Mouse (Mus musculus) lung, postnatal 10 days (tissue): Measurements from ENCODE around the gene Pan3.
"Not testable (repeated sequence)": the region's sequence is repeated elsewhere in the genome, so short reads cannot be mapped to it uniquely, and the experiment has no call there.

ENCODE experiments used
- DNase-seq: peaks from one replicate; pipeline ENCODE4 v3.0.0; 2021

Gene Pan3

GRCm38 (mm10) chr5:147492511-147492910, 62.5 kb downstream of the Pan3 start:
- DNase-seq: no peak

GRCm38 (mm10) chr5:147493205-147493604, 63.2 kb downstream of the Pan3 start:
- DNase-seq: no peak

GRCm38 (mm10) chr5:147493685-147494084, 63.7 kb downstream of the Pan3 start:
- no peak for DNase-seq

- no peak for DNase-seq
Observed at GRCm38 (mm10) chr5:147494388-147494787, 64.4 kb downstream of the Pan3 start.

DNA sequence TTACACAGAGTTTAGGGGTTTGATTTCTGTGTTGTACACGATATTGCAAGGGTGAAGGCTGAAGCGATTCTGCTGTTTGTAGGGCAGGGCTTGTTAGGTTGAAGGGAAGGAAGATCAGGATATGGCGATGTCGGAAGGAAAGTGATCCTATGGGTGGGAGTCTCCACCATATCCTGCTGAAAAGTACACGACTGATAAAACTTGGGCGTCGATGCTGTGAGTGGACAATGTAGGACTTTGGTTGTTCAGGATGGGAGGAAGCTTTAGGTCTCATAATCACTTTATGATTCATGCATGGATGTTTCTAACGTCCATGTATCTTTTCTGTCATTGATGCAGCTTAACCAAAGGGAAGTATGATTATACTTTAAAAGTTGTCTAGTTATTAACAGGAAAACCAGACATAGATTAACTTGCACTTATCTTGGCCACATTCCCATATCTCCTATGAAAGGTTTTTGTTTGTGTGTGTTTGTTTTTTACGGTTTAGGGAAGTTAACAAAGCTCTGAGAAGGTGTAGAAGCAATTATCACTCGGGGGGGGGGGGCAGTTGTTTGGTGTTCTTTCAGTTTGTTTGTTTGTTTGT, 64.9 kb downstream of the Pan3 start:
- DNase-seq: no peak

DNA sequence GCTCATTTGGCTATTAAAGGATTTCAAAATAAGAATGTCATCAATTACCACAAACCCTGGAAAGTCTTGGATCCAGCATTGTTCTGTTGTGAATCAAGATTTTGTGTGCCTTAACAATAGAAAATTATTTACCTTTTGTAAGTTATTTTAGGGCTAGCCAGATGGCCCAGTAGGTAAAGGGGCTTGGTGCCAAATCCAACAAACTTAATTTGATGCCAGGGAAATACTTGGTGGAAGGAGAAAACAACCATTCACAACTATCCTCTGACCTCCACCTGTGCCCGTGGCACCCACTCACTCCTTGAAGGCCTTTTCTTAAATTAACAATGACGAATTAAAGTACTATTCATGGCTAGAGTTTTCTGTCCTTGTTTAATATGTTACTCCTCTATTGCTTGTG, 66.0 kb downstream of the Pan3 start:
- DNase-seq: no peak

DNA sequence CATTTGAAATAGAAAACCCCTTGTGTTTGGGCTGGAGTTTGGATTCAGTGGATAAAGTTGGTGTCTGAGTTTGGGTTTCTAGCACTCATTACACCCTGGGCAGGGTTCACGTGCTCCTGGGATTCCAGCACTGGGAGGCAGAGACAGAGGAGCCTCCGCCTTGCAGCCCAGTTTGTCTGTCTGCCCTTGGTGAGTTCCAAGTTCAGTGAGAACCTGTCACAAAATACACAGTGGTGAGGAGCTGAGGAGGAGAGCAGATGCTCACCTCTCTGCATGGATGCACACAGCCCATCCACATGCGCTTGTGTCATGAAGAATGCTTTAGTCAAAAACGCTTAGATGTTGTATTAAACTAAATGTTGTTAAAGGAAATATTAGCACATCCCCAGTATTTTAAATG, 67.0 kb downstream of the Pan3 start:
- DNase-seq: no peak

DNA sequence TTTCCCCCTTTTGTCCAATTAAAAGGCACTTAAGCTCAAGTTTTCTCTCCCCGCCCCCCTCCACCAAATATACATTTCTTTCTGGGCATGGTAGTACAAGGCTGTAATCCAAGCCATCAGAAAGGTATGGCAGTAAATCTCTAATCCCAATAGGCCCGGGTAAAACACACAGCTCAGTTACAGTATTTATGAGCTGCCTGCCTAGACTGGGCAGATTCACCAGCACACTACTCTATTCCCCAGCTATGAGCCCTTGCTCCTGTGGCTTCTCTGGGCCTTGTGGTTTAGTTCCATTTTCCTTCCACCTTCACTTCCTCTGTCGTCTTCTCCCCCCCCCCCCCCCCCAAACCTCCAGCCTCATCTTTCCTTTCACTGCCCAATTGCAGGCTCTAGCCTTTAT, 67.8 kb downstream of the Pan3 start:
- no peak for DNase-seq

DNA sequence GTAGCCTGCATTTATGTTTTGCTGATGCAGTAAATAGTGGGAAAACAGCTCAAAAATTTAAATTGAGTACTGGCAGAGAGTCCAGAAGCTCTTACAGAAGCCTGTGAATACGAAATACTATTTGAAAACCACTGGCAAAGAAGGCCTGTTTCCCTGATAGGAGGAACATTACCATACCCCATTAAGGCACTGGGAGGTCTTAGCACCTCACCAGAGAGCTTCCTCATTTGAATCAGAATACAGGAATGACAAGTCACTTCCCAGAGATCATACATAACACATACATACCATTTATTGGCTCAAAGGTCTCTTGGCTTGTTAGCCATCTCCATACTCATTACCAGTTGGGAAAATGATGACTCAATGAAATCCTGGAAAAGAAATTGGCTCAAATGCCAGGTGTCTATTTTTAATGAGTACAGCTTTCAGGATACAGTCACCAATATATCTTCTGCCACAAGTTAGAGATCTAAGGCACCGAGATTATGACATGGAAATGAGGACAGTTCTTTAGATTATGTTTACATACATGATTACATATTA, 71.6 kb downstream of the Pan3 start:
- DNase-seq: no peak

- no peak for DNase-seq
Observed at GRCm38 (mm10) chr5:147502921-147503320, 73.0 kb downstream of the Pan3 start.

GRCm38 (mm10) chr5:147511350-147511749, 81.4 kb downstream of the Pan3 start:
- DNase-seq: no peak

- no peak for DNase-seq
Observed at GRCm38 (mm10) chr5:147527006-147527405, 97.0 kb downstream of the Pan3 start.

- DNase-seq: no peak
Observed at GRCm38 (mm10) chr5:147527788-147528187, 97.8 kb downstream of the Pan3 start.

DNA sequence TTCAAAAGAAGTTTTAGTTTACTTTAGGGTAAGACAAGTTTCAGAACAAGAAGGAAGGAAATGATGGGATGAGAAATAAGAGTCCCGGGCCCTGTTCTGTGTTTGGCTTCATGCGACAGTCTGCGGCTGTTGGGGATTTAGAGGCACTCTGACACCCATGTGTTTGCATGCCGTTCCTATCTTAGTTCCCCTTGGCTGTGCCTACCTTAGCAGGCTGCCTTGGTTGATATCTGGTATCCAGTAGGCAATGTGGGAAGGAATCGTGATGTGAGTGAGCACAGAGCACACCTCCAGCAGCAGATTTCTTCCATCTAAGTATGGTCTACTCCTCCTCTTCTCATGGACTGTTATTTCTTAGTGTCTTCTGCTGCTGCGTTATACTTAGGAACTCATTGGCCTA, 102.1 kb downstream of the Pan3 start:
- DNase-seq: no peak

DNA sequence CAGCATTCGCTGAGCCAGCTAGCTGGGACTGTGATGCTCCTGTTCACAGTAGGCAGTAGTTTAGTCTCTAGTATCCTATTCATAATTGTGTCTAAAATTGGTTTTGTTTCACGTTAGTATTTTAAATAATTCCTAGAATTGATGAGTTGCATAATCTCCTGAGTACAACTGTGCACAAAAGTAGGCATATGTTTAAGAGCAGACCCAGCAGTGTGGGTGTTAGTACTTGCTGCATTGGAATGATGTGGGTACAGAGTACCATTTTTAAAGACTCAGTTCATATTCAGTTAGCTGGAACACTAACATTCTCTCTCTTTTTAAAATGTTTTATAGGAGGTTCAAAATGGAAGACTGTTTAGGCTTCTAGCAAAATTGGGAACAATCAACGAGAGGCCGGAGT, 109.4 kb downstream of the Pan3 start:
- DNase-seq: no peak

DNA sequence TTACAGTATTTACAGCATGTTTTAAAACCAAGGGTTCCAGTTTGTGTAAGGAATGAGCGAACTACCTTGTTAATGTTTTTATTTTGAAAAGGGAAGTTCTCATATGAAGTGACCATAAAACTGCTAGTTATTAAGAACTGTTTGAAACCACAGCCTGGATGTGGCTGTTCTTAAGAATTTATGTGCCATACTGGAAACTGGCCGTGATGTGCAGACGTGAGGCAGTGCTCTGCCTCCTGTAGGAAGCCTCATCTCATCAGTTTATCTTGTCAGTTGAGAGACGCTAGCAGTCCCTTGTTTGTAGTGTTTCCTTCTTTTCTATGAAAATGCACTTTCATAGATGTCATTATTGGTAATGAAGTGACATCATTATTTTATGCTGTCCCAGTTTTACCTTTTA, 109.9 kb downstream of the Pan3 start:
- DNase-seq: no peak

DNA sequence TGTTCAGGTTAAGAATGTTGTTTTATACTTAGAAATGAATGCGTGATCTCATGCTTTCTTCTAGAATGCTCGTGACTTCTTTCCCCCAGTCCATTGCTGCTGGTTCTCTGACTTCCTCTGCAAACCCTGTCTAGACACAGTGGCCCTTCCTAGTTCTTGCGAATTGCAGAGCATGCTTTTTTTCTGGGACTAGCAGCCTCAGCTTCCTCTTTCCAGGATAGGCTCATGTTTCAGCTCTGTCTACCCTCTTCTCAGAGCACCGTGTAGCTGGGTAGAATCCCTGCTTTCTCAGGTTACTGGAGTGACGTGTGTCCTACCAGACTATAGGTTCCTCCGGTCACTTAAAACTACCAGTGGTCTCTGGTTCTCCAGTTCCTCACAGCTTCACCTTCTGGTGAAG, 112.3 kb downstream of the Pan3 start:
- no peak for DNase-seq

GRCm38 (mm10) chr5:147545731-147546241, 115.8 kb downstream of the Pan3 start:
- DNase-seq: peak; percentile 65

GRCm38 (mm10) chr5:147549016-147549755, 119.2 kb downstream of the Pan3 start:
- no peak for DNase-seq

- no peak for DNase-seq
Observed at GRCm38 (mm10) chr5:147551879-147552627, 122.1 kb downstream of the Pan3 start.

DNA sequence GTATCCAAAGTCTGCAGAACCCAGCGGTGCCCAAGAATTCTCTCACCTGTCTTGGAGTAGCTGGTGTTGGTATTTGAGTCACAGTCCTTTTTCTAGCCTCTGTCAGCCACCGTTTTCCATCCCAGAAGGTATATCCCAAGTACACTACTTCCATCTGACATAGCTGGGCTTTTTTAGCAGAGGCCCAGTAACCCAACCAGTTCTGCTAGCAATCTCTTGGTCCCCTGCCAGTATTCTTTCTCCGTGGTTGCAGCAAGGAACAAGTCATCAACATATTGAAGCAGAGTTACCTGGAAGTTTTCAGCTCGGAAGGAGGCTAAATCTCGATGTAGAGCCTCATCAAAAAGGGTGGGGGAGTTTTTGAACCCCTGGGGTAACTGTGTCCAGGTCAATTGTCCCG, 127.7 kb downstream of the Pan3 start:
- DNase-seq: not testable (repeated sequence)

DNA sequence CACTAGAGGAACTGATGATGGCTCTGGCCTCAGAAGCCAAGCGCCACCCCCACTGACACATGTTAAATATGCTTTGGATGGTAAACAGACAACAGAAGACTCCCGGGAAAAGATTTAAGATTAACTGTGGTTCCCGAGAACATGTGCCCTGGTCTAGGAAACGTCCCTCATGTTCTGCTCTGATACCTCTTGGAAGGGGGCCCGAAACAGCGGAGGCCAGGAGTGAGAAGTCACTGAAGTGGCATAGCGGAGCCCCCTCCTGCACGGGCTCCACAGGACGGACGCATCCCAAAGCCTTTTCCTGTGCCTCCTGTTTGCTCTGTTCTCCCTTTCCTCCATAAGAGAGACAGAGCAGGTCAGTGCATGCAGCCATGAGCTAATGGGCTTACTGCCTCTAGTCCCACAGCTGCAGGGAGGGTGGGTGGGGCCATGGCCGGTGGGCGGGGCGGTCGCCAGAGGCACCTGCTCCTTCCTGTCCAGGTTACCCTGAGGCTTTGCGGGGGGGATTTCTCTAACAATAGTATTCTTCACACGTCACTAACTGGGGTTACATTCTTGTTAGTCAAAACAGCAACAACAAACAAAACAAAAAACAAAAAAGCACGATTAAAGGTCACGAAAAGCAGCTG, 133.7 kb downstream of the Pan3 start:
- DNase-seq: no peak

DNA sequence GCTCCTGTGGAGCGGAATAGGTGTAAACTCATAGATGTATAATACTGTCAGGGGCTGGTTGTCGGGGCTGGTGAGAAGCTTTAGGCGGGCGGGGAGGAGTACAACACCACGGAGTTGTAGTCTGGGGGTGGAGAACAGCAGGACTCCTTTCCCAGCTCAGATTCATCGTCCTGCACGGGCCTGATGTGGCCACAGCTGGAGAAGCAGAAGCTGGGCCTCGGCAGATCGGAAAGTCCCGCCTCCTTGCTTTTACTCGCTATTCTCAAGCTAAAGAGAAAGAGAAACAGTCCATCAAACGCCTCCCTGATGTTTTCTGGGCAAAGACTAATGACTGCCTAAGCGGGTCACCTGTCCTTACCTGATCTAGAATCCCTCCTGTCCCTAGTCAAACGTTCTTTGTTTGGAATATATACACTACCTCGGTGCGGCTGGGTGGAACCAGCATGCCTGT, 134.2 kb downstream of the Pan3 start:
- DNase-seq: peak; percentile 18
